Mouse (Mus musculus): ENCODE results near the gene Necap1. TPM values are rescaled to one million over a fixed set of nuclear protein-coding genes. Genes with fewer than 3 reads are reported as not detected.
A peak's percentile ranks its signal among the peaks of the same experiment; 100 is the strongest.

The Necap1 gene
- polyA plus RNA-seq, 2 experiments: 49.3 to 58.3 TPM

GRCm38 (mm10) chr6:122889599-122889998, 15.3 kb downstream of the Necap1 start:
- no peak overlapping the region for H3K4me3 ChIP-seq (replicated peaks; ENCODE audit: low read length)
- no peak for ATAC-seq (ENCODE audit: low FRiP score, low read depth)
- no peaks in the 10 kb centered on the region for H3K27me3 ChIP-seq (ENCODE audit: control insufficient read depth, insufficient read depth, low read length)
- 86% methylated on average over 2 of the region's 2 CpGs for WGBS
- no peak overlapping the region for H3K4me2 ChIP-seq (replicated peaks; ENCODE audit: low read depth, low read length, severe bottlenecking)
- H3K36me3 ChIP-seq (ENCODE audit: control insufficient read depth, insufficient read depth, low read length): peaks cover 71% of the 10 kb centered on the region
- DNase-seq (ENCODE audit: low spot score): no peak
- no peak overlapping the region for H3K27ac ChIP-seq (replicated peaks; ENCODE audit: low read depth, low read length)
- no peaks in the 10 kb centered on the region for H3K4me1 ChIP-seq (ENCODE audit: control insufficient read depth, insufficient read depth, low read length)
- no peaks in the 10 kb centered on the region for H3K9me3 ChIP-seq (ENCODE audit: control insufficient read depth, low read length)
- TF ChIP-seq POLR2A (IDR thresholded peaks at IDR 0.05; ENCODE audit: borderline replicate concordance, extremely low read depth, insufficient read depth, insufficient read length): no peak
- no peak overlapping the region for H3K9ac ChIP-seq (ENCODE audit: low read depth, low read length, severe bottlenecking)

DNA sequence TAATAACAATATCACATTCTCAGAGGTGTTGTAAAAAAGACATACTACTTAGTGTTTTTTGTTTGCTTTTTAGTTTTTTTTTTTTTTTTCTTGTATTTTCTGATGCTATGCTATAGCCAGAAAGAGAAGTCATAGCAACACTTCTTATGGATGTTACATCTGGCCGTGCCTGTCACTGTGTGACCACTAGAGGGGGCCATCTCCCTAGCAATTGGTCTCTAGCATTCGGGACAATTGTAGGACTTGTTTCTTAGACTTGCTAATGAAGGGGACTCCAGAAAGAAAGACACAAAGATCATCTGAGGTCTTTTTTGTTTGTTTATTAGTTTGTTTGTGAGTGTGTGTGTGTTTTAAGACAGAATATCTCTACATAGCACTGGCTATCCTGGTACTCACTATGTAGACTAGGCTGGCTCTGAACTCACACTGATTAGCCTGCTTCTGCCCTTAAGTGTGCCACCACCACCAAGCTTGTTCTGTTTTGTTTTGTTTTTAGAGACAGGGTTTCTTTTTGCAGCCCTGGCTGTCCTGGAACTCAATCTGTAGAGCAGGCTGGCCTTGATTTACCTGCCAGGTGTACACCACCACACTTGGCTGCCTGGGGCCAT, 18.3 kb downstream of the Necap1 start:
- Histone ChIP-seq H3K27ac (replicated peaks; ENCODE audit: low read depth, low read length) (no peak overlapping the region), H3K36me3 (ENCODE audit: control insufficient read depth, insufficient read depth, low read length) (peaks cover 42% of the 10 kb centered on the region), H3K4me2 (replicated peaks; ENCODE audit: low read depth, low read length, severe bottlenecking) (no peak overlapping the region), H3K9ac (ENCODE audit: low read depth, low read length, severe bottlenecking) (no peak overlapping the region), H3K27me3 (ENCODE audit: control insufficient read depth, insufficient read depth, low read length) (no peaks in the 10 kb centered on the region), H3K4me3 (replicated peaks; ENCODE audit: low read length) (no peak overlapping the region), H3K4me1 (ENCODE audit: control insufficient read depth, insufficient read depth, low read length) (no peaks in the 10 kb centered on the region), H3K9me3 (ENCODE audit: control insufficient read depth, low read length) (no peaks in the 10 kb centered on the region)
- WGBS: 12% methylated on average over 2 of the region's 2 CpGs
- no peak for ATAC-seq (ENCODE audit: low FRiP score, low read depth)
- no peak for TF ChIP-seq POLR2A (IDR thresholded peaks at IDR 0.05; ENCODE audit: borderline replicate concordance, extremely low read depth, insufficient read depth, insufficient read length)
- peak; percentile 71 for DNase-seq (ENCODE audit: low spot score)

DNA sequence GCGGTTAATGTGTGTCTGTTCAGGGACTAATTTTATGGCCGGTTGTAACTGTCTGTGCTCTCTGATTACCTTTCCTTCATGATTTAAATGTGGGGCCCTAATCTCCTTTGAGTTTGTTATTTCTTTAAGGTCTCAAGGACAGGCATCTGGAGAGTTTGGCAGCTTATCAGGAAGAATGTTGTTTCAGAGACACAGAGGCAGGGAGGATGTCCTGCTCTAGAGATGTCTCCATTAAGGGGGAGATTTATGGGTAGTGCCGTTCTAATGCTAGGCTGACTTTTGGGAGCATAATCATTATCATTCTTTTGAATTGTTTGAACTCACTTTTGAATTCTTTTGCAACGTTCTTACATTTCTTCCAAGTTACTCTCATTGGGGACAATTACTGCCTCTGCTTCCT, 45.6 kb downstream of the Necap1 start:
- 19% methylated on average over 4 of the region's 4 CpGs for WGBS
- DNase-seq (ENCODE audit: low spot score): no peak
- Histone ChIP-seq H3K4me2 (replicated peaks; ENCODE audit: low read depth, low read length, severe bottlenecking) (no peak overlapping the region), H3K9ac (ENCODE audit: low read depth, low read length, severe bottlenecking) (no peak overlapping the region), H3K27me3 (ENCODE audit: control insufficient read depth, insufficient read depth, low read length) (no peaks in the 10 kb centered on the region), H3K4me1 (ENCODE audit: control insufficient read depth, insufficient read depth, low read length) (no peaks in the 10 kb centered on the region), H3K9me3 (ENCODE audit: control insufficient read depth, low read length) (no peaks in the 10 kb centered on the region), H3K36me3 (ENCODE audit: control insufficient read depth, insufficient read depth, low read length) (no peaks in the 10 kb centered on the region), H3K27ac (replicated peaks; ENCODE audit: low read depth, low read length) (no peak overlapping the region), H3K4me3 (replicated peaks; ENCODE audit: low read length) (no peak overlapping the region)
- no peak for ATAC-seq (ENCODE audit: low FRiP score, low read depth)
- no peak for TF ChIP-seq POLR2A (IDR thresholded peaks at IDR 0.05; ENCODE audit: borderline replicate concordance, extremely low read depth, insufficient read depth, insufficient read length)

DNA sequence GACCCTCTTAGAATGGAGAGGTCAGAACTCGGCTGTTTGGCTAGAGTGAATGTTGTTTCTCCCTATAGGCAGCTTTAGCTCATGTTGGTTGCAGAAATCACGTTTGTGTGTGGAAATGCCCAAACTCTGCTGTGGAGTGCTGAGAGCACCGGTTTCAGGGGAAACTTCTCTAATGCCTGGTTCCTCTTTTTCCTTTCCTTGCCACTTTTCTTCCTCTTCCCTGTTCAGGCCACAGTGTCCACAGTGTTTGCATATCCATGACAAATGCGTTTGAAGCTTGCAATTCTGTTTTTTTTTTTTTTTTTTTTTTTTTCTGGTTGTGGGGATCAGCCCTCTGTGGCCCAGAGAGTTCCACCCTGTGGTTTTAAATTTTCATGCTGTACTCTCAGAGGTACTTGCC, 47.2 kb downstream of the Necap1 start, which contains the start of gene Clec4a1:
TSS of gene Clec4a1 (plus strand) at position 398 of the 400 bp plus-strand sequence.
- no peak for DNase-seq (ENCODE audit: low spot score)
- Histone ChIP-seq H3K27ac (replicated peaks; ENCODE audit: low read depth, low read length) (no peak within 1 kb of the TSS), H3K4me2 (replicated peaks; ENCODE audit: low read depth, low read length, severe bottlenecking) (no peak within 1 kb of the TSS), H3K27me3 (ENCODE audit: control insufficient read depth, insufficient read depth, low read length) (no peaks in the 10 kb centered on the region), H3K9me3 (ENCODE audit: control insufficient read depth, low read length) (no peaks in the 10 kb centered on the region), H3K36me3 (ENCODE audit: control insufficient read depth, insufficient read depth, low read length) (no peaks in the 10 kb centered on the region), H3K9ac (ENCODE audit: low read depth, low read length, severe bottlenecking) (no peak within 1 kb of the TSS), H3K4me1 (ENCODE audit: control insufficient read depth, insufficient read depth, low read length) (no peaks in the 10 kb centered on the region), H3K4me3 (replicated peaks; ENCODE audit: low read length) (no peak within 1 kb of the TSS)
- 53% methylated on average over 4 of the region's 4 CpGs for WGBS
- no peak for ATAC-seq (ENCODE audit: low FRiP score, low read depth)
- TF ChIP-seq POLR2A (IDR thresholded peaks at IDR 0.05; ENCODE audit: borderline replicate concordance, extremely low read depth, insufficient read depth, insufficient read length): no peak

- WGBS: 88% methylated on average over 3 of the region's 3 CpGs
- Histone ChIP-seq H3K36me3 (ENCODE audit: control insufficient read depth, insufficient read depth, low read length) (no peaks in the 10 kb centered on the region), H3K27me3 (ENCODE audit: control insufficient read depth, insufficient read depth, low read length) (no peaks in the 10 kb centered on the region), H3K4me3 (replicated peaks; ENCODE audit: low read length) (no peak overlapping the region), H3K4me1 (ENCODE audit: control insufficient read depth, insufficient read depth, low read length) (no peaks in the 10 kb centered on the region), H3K9me3 (ENCODE audit: control insufficient read depth, low read length) (no peaks in the 10 kb centered on the region), H3K27ac (replicated peaks; ENCODE audit: low read depth, low read length) (no peak overlapping the region), H3K9ac (ENCODE audit: low read depth, low read length, severe bottlenecking) (no peak overlapping the region), H3K4me2 (replicated peaks; ENCODE audit: low read depth, low read length, severe bottlenecking) (no peak overlapping the region)
- no peak for DNase-seq (ENCODE audit: low spot score)
- no peak for TF ChIP-seq POLR2A (IDR thresholded peaks at IDR 0.05; ENCODE audit: borderline replicate concordance, extremely low read depth, insufficient read depth, insufficient read length)
- ATAC-seq (ENCODE audit: low FRiP score, low read depth): no peak
These were observed 60.6 kb downstream of the Necap1 start for GRCm38 (mm10) chr6:122934845-122935244.

Small RNAs within 50 kb of the gene (microRNA-seq; reads per million reads assigned to microRNA genes)
- gene Mir7231: not detected

Other genes with a start within 250 kb of the Necap1 start
- gene Dppa3, start 248.1 kb upstream of the Necap1 start, polyA plus RNA-seq (2012; rRNA removed): 0.10 TPM in 1 of 2 replicates, not detected in the other
- not detected in 2 replicates for gene Dppa3, start 248.1 kb upstream of the Necap1 start, polyA plus RNA-seq (2014; fragmentation: Nextera tagmentation; extraction: Ambion mirVana)
- gene Nanog, start 167.0 kb upstream of the Necap1 start, polyA plus RNA-seq (2012; rRNA removed): 0.40 and 0.47 TPM in 2 replicates
- 0.21 and 0.37 TPM in 2 replicates for gene Nanog, start 167.0 kb upstream of the Necap1 start, polyA plus RNA-seq (2014; fragmentation: Nextera tagmentation; extraction: Ambion mirVana)
- 46.5 and 48.2 TPM in 2 replicates for gene Slc2a3, start 72.8 kb upstream of the Necap1 start, polyA plus RNA-seq (2012; rRNA removed)
- gene Slc2a3, start 72.8 kb upstream of the Necap1 start, polyA plus RNA-seq (2014; fragmentation: Nextera tagmentation; extraction: Ambion mirVana): 71.6 and 78.8 TPM in 2 replicates
- gene Foxj2, start 54.6 kb upstream of the Necap1 start, polyA plus RNA-seq (2012; rRNA removed): 13.4 and 15.1 TPM in 2 replicates
- 9.3 and 11.8 TPM in 2 replicates for gene Foxj2, start 54.6 kb upstream of the Necap1 start, polyA plus RNA-seq (2014; fragmentation: Nextera tagmentation; extraction: Ambion mirVana)
- 4.1 and 5.0 TPM in 2 replicates for gene C3ar1, start 18.3 kb upstream of the Necap1 start, polyA plus RNA-seq (2012; rRNA removed)
- 4.7 and 5.0 TPM in 2 replicates for gene C3ar1, start 18.3 kb upstream of the Necap1 start, polyA plus RNA-seq (2014; fragmentation: Nextera tagmentation; extraction: Ambion mirVana)
- gene Clec4a1, start 47.4 kb downstream of the Necap1 start, polyA plus RNA-seq (2012; rRNA removed): 3.4 and 3.8 TPM in 2 replicates
- 4.2 and 6.2 TPM in 2 replicates for gene Clec4a1, start 47.4 kb downstream of the Necap1 start, polyA plus RNA-seq (2014; fragmentation: Nextera tagmentation; extraction: Ambion mirVana)
- gene Clec4a3, start 78.0 kb downstream of the Necap1 start, polyA plus RNA-seq (2012; rRNA removed): 1.3 and 1.4 TPM in 2 replicates
- gene Clec4a3, start 78.0 kb downstream of the Necap1 start, polyA plus RNA-seq (2014; fragmentation: Nextera tagmentation; extraction: Ambion mirVana): 4.0 and 4.4 TPM in 2 replicates
- gene Clec4a4, start 115.9 kb downstream of the Necap1 start, polyA plus RNA-seq (2012; rRNA removed): not detected in 2 replicates
- not detected in 2 replicates for gene Clec4a4, start 115.9 kb downstream of the Necap1 start, polyA plus RNA-seq (2014; fragmentation: Nextera tagmentation; extraction: Ambion mirVana)
- gene Clec4b1, start 175.5 kb downstream of the Necap1 start, polyA plus RNA-seq (2012; rRNA removed): not detected in 2 replicates
- gene Clec4b1, start 175.5 kb downstream of the Necap1 start, polyA plus RNA-seq (2014; fragmentation: Nextera tagmentation; extraction: Ambion mirVana): not detected in 2 replicates
- gene Clec4a2, start 232.0 kb downstream of the Necap1 start, polyA plus RNA-seq (2012; rRNA removed): 1.9 and 2.3 TPM in 2 replicates
- 4.5 and 5.9 TPM in 2 replicates for gene Clec4a2, start 232.0 kb downstream of the Necap1 start, polyA plus RNA-seq (2014; fragmentation: Nextera tagmentation; extraction: Ambion mirVana)

Data from limb, embryonic 14.5 days (tissue).